Mouse (Mus musculus) lung, postnatal 0 days (tissue): ENCODE results near the gene Osm. TPM values are rescaled to one million over a fixed set of nuclear protein-coding genes. Genes with fewer than 3 reads are reported as not detected.

Source experiments
- ATAC-seq: fragments of 200-750 bp; cut with Nextera tagmentation; 2 replicates; pipeline ENCODE4 v1.8.0; 2017; ENCODE audit warnings: moderate library complexity
- DNase-seq: peaks from one replicate; pipeline ENCODE4 v3.0.0-alpha.2; 2016; ENCODE audit warnings: low spot score
- H3K27ac ChIP-seq: fragments of 300-500 bp; sonication (generic); 2 replicates; pipeline ENCODE4 v1.5.1; 2014; ENCODE audit warnings: antibody characterized with exemption, mild to moderate bottlenecking, low read length, mixed read lengths
- H3K27me3 ChIP-seq: fragments of 300-500 bp; sonication (generic); replicated peaks from 2 replicates; pipeline ENCODE4 v1.6.1; 2014; ENCODE audit warnings: low read length, mixed read lengths; ENCODE audit not compliant: insufficient read depth
- H3K36me3 ChIP-seq: fragments of 300-500 bp; sonication (generic); 2 replicates; pipeline ENCODE4 v1.6.1; 2014; ENCODE audit warnings: low read length, mixed read lengths; ENCODE audit not compliant: insufficient read depth
- H3K4me1 ChIP-seq: fragments of 300-500 bp; sonication (generic); 2 replicates; pipeline ENCODE4 v1.6.1; 2014; ENCODE audit warnings: antibody characterized with exemption, low read depth, low read length, mixed read lengths; ENCODE audit not compliant: insufficient read depth
- H3K4me2 ChIP-seq: fragments of 300-500 bp; sonication (generic); replicated peaks from 2 replicates; pipeline ENCODE4 v1.6.1; 2014; ENCODE audit warnings: low read depth, mild to moderate bottlenecking, low read length, moderate library complexity, mixed read lengths
- H3K4me3 ChIP-seq: fragments of 300-500 bp; sonication (generic); 2 replicates; pipeline ENCODE4 v1.5.1; 2014; ENCODE audit warnings: low read depth, low read length
- H3K9ac ChIP-seq: fragments of 300-500 bp; sonication (generic); replicated peaks from 2 replicates; pipeline ENCODE4 v1.6.1; 2014; ENCODE audit warnings: low read depth, mild to moderate bottlenecking
- H3K9me3 ChIP-seq: fragments of 300-500 bp; sonication (generic); 2 replicates; pipeline ENCODE4 v1.6.1; 2016; ENCODE audit warnings: low read length, mixed read lengths
- CTCF ChIP-seq: IDR thresholded peaks from 2 replicates; pipeline ENCODE4 v1.5.1; 2016; ENCODE audit warnings: antibody characterized with exemption, mild to moderate bottlenecking
- EP300 ChIP-seq: IDR thresholded peaks from 2 replicates; pipeline ENCODE4 v1.6.1; 2016; ENCODE audit warnings: antibody characterized with exemption, mild to moderate bottlenecking, control low read depth
- WGBS: fragments of 180-500 bp; shearing (Covaris S2); extraction: QIAGEN DNeasy Blood & Tissue Kit; methylation state at CpG from one replicate; pipeline ENCODE4 v1.1.7; 2014; 5-methylcytosine and 5-hydroxymethylcytosine counted together
- polyA plus RNA-seq: library from polyadenylated mRNA; unstranded; fragments of >200 nt; fragmentation: Nextera tagmentation; extraction: Ambion mirVana; gene quantifications from 2 replicates; pipeline ENCODE4 v1.2.1, GENCODE M21; 2015

The Osm gene
- polyA plus RNA-seq, 1 experiment from 2014 or later, result 0.69 TPM

- Histone ChIP-seq H3K4me3 (no peak overlapping the region), H3K27ac (no peak overlapping the region), H3K4me2 (no peak overlapping the region), H3K27me3 (no peaks in the 10 kb centered on the region), H3K9ac (no peak overlapping the region), H3K4me1 (no peaks in the 10 kb centered on the region), H3K9me3 (no peaks in the 10 kb centered on the region), H3K36me3 (no peaks in the 10 kb centered on the region)
- WGBS, result 64% methylated on average over 6 of the region's 6 CpGs
- DNase-seq (peak; percentile 53), ATAC-seq (no peak)
- no peak for TF ChIP-seq CTCF
- no peak for TF ChIP-seq EP300
These were observed 45.6 kb downstream of the Osm start for GRCm38 (mm10) chr11:4281852-4282251.

- no peak overlapping the region for H3K9ac ChIP-seq
- TF ChIP-seq CTCF (no peak), EP300 (no peak)
- DNase-seq (peak; percentile 78), ATAC-seq (peak; percentile 82)
- H3K36me3 ChIP-seq, result no peaks in the 10 kb centered on the region
- H3K4me1 ChIP-seq, result no peaks in the 10 kb centered on the region
- no peaks in the 10 kb centered on the region for H3K9me3 ChIP-seq
- H3K27ac ChIP-seq, result no peak overlapping the region
- H3K27me3 ChIP-seq, result no peaks in the 10 kb centered on the region
- 11% methylated on average over 4 of the region's 4 CpGs for WGBS
- no peak overlapping the region for H3K4me3 ChIP-seq
- H3K4me2 ChIP-seq, result no peak overlapping the region
These were observed 47.4 kb downstream of the Osm start for GRCm38 (mm10) chr11:4283627-4284026.

- H3K9ac ChIP-seq, result no peak overlapping the region
- WGBS, result 41% methylated on average over 3 of the region's 3 CpGs
- DNase-seq (no peak), ATAC-seq (no peak)
- no peak overlapping the region for H3K4me3 ChIP-seq
- TF ChIP-seq EP300, result no peak
- H3K27ac ChIP-seq, result no peak overlapping the region
- H3K36me3 ChIP-seq, result no peaks in the 10 kb centered on the region
- H3K4me1 ChIP-seq, result no peaks in the 10 kb centered on the region
- H3K27me3 ChIP-seq, result no peaks in the 10 kb centered on the region
- H3K4me2 ChIP-seq, result no peak overlapping the region
- H3K9me3 ChIP-seq, result no peaks in the 10 kb centered on the region
These were observed 53.1 kb downstream of the Osm start for GRCm38 (mm10) chr11:4289280-4289679.

Other genes starting within 250 kb of the Osm start
- gene Sec14l4, start 205.0 kb upstream of the Osm start, polyA plus RNA-seq, result 28.0 and 35.9 TPM in 2 replicates
- 529 and 716 TPM in 2 replicates for gene Sec14l3, start 171.6 kb upstream of the Osm start, polyA plus RNA-seq
- gene Mtfp1, start 141.0 kb upstream of the Osm start, polyA plus RNA-seq, result 6.4 and 6.5 TPM in 2 replicates
- 6.5 and 7.6 TPM in 2 replicates for gene Sec14l2, start 113.0 kb upstream of the Osm start, polyA plus RNA-seq
- gene Rnf215, start 101.2 kb upstream of the Osm start, polyA plus RNA-seq, result 57.8 and 59.0 TPM in 2 replicates
- gene Ccdc157, start 76.1 kb upstream of the Osm start, polyA plus RNA-seq, result 7.3 and 8.2 TPM in 2 replicates
- 12.6 and 13.4 TPM in 2 replicates for gene Sf3a1, start 76.1 kb upstream of the Osm start, polyA plus RNA-seq
- 41.7 and 43.8 TPM in 2 replicates for gene Tbc1d10a, start 49.6 kb upstream of the Osm start, polyA plus RNA-seq
- gene Castor1, start 18.2 kb upstream of the Osm start, polyA plus RNA-seq, result 16.5 and 17.8 TPM in 2 replicates
- gene Lif, start 21.1 kb downstream of the Osm start, polyA plus RNA-seq, result 0.57 and 0.94 TPM in 2 replicates
- gene Hormad2, start 204.7 kb downstream of the Osm start, polyA plus RNA-seq, result 0.19 and 0.32 TPM in 2 replicates